Mouse (Mus musculus) WW6 (cell line): ENCODE measurements around the gene Sash3.

Source experiments
- DNase-seq: peaks from one replicate; pipeline ENCODE4 v3.0.0-alpha.2; 2013; ENCODE audit warnings: low read depth, low spot score

Gene Sash3

GRCm38 (mm10) chrX:48140286-48140877, 5.9 kb upstream of the Sash3 start:
- no peak for DNase-seq

GRCm38 (mm10) chrX:48141481-48141880, 4.8 kb upstream of the Sash3 start:
- DNase-seq = no peak

GRCm38 (mm10) chrX:48143415-48144335, 2.6 kb upstream of the Sash3 start:
- no peak for DNase-seq

GRCm38 (mm10) chrX:48147226-48147625, 990 bp downstream of the Sash3 start:
- DNase-seq = no peak

- DNase-seq = no peak
Observed at GRCm38 (mm10) chrX:48147741-48148186, 1.5 kb downstream of the Sash3 start.

GRCm38 (mm10) chrX:48152106-48152505, 5.9 kb downstream of the Sash3 start:
- no peak for DNase-seq

GRCm38 (mm10) chrX:48153414-48153813, 7.2 kb downstream of the Sash3 start:
- no peak for DNase-seq

- no peak for DNase-seq
Observed at GRCm38 (mm10) chrX:48153949-48154348, 7.7 kb downstream of the Sash3 start.

GRCm38 (mm10) chrX:48155489-48155888, 9.3 kb downstream of the Sash3 start:
- DNase-seq = no peak

- DNase-seq = no peak
Observed at GRCm38 (mm10) chrX:48157396-48157795, 11.2 kb downstream of the Sash3 start.

- DNase-seq = no peak
Observed at GRCm38 (mm10) chrX:48158229-48158919, 12.1 kb downstream of the Sash3 start.

- DNase-seq = no peak
Observed at GRCm38 (mm10) chrX:48169892-48170291, 23.7 kb downstream of the Sash3 start.

- no peak for DNase-seq
Observed at GRCm38 (mm10) chrX:48170368-48170767, 24.1 kb downstream of the Sash3 start.

GRCm38 (mm10) chrX:48181844-48182243, 35.6 kb downstream of the Sash3 start:
- DNase-seq = no peak

GRCm38 (mm10) chrX:48184703-48185102, 38.5 kb downstream of the Sash3 start:
- DNase-seq = no peak

- DNase-seq = no peak
Observed at GRCm38 (mm10) chrX:48191261-48191660, 45.0 kb downstream of the Sash3 start.

- no peak for DNase-seq
Observed at GRCm38 (mm10) chrX:48193235-48194152, 47.3 kb downstream of the Sash3 start.

- no peak for DNase-seq
Observed at GRCm38 (mm10) chrX:48197856-48198255, 51.6 kb downstream of the Sash3 start.

GRCm38 (mm10) chrX:48199026-48199425, 52.8 kb downstream of the Sash3 start:
- DNase-seq = no peak

- no peak for DNase-seq
Observed at GRCm38 (mm10) chrX:48200699-48201098, 54.5 kb downstream of the Sash3 start.

- DNase-seq = no peak
Observed at GRCm38 (mm10) chrX:48201973-48202372, 55.7 kb downstream of the Sash3 start.
